Mouse (Mus musculus) thymus, adult 2 months (tissue): ENCODE measurements at regions not wholly inside any gene's neighbourhood (a gene's known extent, or its start where the extent isn't known, plus 50 kb on each side); places are given as distances from the start of the nearest gene placed in this dataset.

ENCODE experiments used
- CTCF ChIP-seq: fragments of 200-500 bp; IDR thresholded peaks from 2 replicates; pipeline ENCODE4 v1.5.1; 2012; ENCODE audit warnings: mild to moderate bottlenecking, control low read depth, low read length, moderate library complexity, borderline replicate concordance; ENCODE audit not compliant: control insufficient read depth, poor library complexity, insufficient read depth; ENCODE audit errors: extremely low read depth
- POLR2A ChIP-seq: fragments of 200-500 bp; IDR thresholded peaks from 2 replicates; pipeline ENCODE4 v1.6.1; 2012; ENCODE audit warnings: mild to moderate bottlenecking, low read length, control low read depth, moderate library complexity; ENCODE audit not compliant: control insufficient read depth, poor library complexity, insufficient read depth; ENCODE audit errors: extremely low read depth

- TF ChIP-seq CTCF = no peak
- TF ChIP-seq POLR2A = no peak
Measured at GRCm38 (mm10) chr6:4436439-4436838, 68.2 kb upstream of the Col1a2 start.
